Mouse (Mus musculus) brain, adult 2 months (tissue): Measurements from ENCODE around the gene Mpp2.

ENCODE experiments used
- DNase-seq: peaks from one replicate; pipeline ENCODE4 v3.0.0; 2011; ENCODE audit warnings: low read depth, low spot score

Gene Mpp2

GRCm38 (mm10) chr11:102072729-102073128 is 15.6 kb downstream of the Mpp2 start:
- no peak for DNase-seq

GRCm38 (mm10) chr11:102070426-102070825 is 17.9 kb downstream of the Mpp2 start:
- DNase-seq = peak; percentile 28

GRCm38 (mm10) chr11:102069633-102070032 is 18.7 kb downstream of the Mpp2 start:
- peak; percentile 44 for DNase-seq

- DNase-seq = peak; percentile 59
These were observed 19.3 kb downstream of the Mpp2 start for GRCm38 (mm10) chr11:102068969-102069368.

GRCm38 (mm10) chr11:102063076-102063475 is 25.2 kb downstream of the Mpp2 start:
- no peak for DNase-seq

- DNase-seq = no peak
These were observed 26.3 kb downstream of the Mpp2 start for GRCm38 (mm10) chr11:102061941-102062473.

GRCm38 (mm10) chr11:102061236-102061940 is 26.9 kb downstream of the Mpp2 start:
- DNase-seq = peak; percentile 89

- DNase-seq = peak; percentile 80
These were observed 34.5 kb downstream of the Mpp2 start for GRCm38 (mm10) chr11:102053847-102054246.

GRCm38 (mm10) chr11:102053183-102053582 is 35.1 kb downstream of the Mpp2 start:
- DNase-seq = no peak

GRCm38 (mm10) chr11:102052697-102053096 is 35.6 kb downstream of the Mpp2 start:
- DNase-seq = no peak

GRCm38 (mm10) chr11:102051954-102052353 is 36.4 kb downstream of the Mpp2 start:
- DNase-seq = no peak

- DNase-seq = no peak
These were observed 36.8 kb downstream of the Mpp2 start for GRCm38 (mm10) chr11:102051541-102051940.

GRCm38 (mm10) chr11:102049875-102050482 is 38.3 kb downstream of the Mpp2 start:
- DNase-seq = no peak

GRCm38 (mm10) chr11:102046607-102047006 is 41.7 kb downstream of the Mpp2 start:
- DNase-seq = no peak

GRCm38 (mm10) chr11:102044691-102045212 is 43.6 kb downstream of the Mpp2 start:
- DNase-seq = no peak

- DNase-seq = no peak
These were observed 44.9 kb downstream of the Mpp2 start for GRCm38 (mm10) chr11:102043381-102043780.

GRCm38 (mm10) chr11:102042971-102043370 is 45.3 kb downstream of the Mpp2 start:
- DNase-seq = no peak

- no peak for DNase-seq
These were observed 46.9 kb downstream of the Mpp2 start, which contains the start of gene Cd300lg for GRCm38 (mm10) chr11:102041350-102041949. Gene Cd300lg, plus strand, starts transcription at chr11:102041509.

- no peak for DNase-seq
These were observed 47.7 kb downstream of the Mpp2 start for GRCm38 (mm10) chr11:102040646-102041045.

- DNase-seq = peak; percentile 94
These were observed 48.2 kb downstream of the Mpp2 start for GRCm38 (mm10) chr11:102040138-102040524.

GRCm38 (mm10) chr11:102039487-102040137 is 48.7 kb downstream of the Mpp2 start:
- no peak for DNase-seq

GRCm38 (mm10) chr11:102037789-102038188 is 50.5 kb downstream of the Mpp2 start:
- DNase-seq = no peak
